Mouse (Mus musculus): ENCODE measurements around the gene Itk. TPM values are rescaled to one million over a fixed set of nuclear protein-coding genes. Genes with fewer than 3 reads are reported as not detected.

Gene Itk
- polyA plus RNA-seq, 1 experiment from 2014 or later = 0.33 TPM

DNA sequence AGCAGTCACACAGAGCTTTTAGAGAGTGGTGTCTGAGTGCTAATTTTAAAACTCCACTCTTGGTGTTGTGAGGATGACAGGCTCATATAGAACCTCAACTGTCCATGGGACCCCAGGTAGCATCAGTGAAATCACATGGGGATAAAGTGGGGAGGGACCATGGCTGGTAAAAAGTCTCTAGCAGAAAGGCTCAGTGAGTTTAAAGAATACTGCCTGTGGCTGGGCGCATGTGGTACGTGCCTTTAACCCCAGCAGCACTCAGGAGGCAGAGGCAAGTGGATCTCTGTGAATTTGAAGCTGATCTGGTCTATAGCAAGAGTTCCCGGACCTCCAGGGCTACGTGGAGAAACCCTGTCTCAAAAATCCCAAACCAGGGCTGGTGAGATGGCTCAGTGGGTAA, 6.8 kb downstream of the Itk start:
- ATAC-seq (ENCODE audit: low read depth) = no peak
- H3K27ac ChIP-seq (ENCODE audit: low read length) = no peak overlapping the region
- H3K4me1 ChIP-seq (replicated peaks; ENCODE audit: control insufficient read depth, insufficient read depth, low read length) = no peaks in the 10 kb centered on the region
- no peaks in the 10 kb centered on the region for H3K27me3 ChIP-seq (ENCODE audit: control insufficient read depth, insufficient read depth, low read depth, low read length)
- no peak overlapping the region for H3K9ac ChIP-seq (ENCODE audit: low read length)
- 86% methylated on average over 4 of the region's 4 CpGs for WGBS
- no peak overlapping the region for H3K4me3 ChIP-seq (ENCODE audit: low read length)
- H3K4me2 ChIP-seq (ENCODE audit: low read depth, low read length) = no peak overlapping the region
- no peaks in the 10 kb centered on the region for H3K9me3 ChIP-seq (ENCODE audit: control insufficient read depth, low read length)
- H3K36me3 ChIP-seq (ENCODE audit: control insufficient read depth, insufficient read depth, low read length) = no peaks in the 10 kb centered on the region

DNA sequence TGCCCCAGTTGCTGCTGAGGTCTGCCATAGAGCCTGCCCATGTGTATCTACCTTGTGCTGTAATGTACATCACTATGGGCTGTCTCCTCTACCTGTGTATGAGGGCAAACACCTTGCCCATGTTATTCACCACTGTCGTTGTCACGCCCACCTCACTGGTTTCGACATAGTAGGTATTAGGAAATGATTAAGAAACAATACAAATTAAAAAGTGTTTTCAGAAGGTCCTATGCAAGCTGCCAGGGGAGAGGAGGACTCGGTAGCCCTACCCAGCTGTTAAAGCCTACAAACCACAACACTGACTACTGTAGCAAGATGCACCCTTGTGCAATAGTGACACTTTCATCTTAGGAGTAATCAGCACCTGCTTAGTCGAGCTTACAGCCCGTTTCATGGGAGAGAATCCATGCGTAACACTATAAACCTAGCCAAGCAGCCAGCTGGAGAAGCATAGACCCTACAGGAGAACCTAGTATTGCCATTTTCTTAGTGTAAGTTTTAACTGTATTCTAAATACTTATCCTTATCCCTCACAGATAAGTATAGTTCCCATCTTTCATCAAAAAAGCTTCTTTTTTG, 9.1 kb downstream of the Itk start:
- Histone ChIP-seq H3K4me1 (replicated peaks; ENCODE audit: control insufficient read depth, insufficient read depth, low read length) (no peaks in the 10 kb centered on the region), H3K27ac (ENCODE audit: low read length) (no peak overlapping the region), H3K9me3 (ENCODE audit: control insufficient read depth, low read length) (no peaks in the 10 kb centered on the region), H3K27me3 (ENCODE audit: control insufficient read depth, insufficient read depth, low read depth, low read length) (no peaks in the 10 kb centered on the region), H3K9ac (ENCODE audit: low read length) (no peak overlapping the region), H3K4me2 (ENCODE audit: low read depth, low read length) (no peak overlapping the region), H3K4me3 (ENCODE audit: low read length) (no peak overlapping the region), H3K36me3 (ENCODE audit: control insufficient read depth, insufficient read depth, low read length) (no peaks in the 10 kb centered on the region)
- no peak for ATAC-seq (ENCODE audit: low read depth)
- 86% methylated on average over 7 of the region's 7 CpGs for WGBS

DNA sequence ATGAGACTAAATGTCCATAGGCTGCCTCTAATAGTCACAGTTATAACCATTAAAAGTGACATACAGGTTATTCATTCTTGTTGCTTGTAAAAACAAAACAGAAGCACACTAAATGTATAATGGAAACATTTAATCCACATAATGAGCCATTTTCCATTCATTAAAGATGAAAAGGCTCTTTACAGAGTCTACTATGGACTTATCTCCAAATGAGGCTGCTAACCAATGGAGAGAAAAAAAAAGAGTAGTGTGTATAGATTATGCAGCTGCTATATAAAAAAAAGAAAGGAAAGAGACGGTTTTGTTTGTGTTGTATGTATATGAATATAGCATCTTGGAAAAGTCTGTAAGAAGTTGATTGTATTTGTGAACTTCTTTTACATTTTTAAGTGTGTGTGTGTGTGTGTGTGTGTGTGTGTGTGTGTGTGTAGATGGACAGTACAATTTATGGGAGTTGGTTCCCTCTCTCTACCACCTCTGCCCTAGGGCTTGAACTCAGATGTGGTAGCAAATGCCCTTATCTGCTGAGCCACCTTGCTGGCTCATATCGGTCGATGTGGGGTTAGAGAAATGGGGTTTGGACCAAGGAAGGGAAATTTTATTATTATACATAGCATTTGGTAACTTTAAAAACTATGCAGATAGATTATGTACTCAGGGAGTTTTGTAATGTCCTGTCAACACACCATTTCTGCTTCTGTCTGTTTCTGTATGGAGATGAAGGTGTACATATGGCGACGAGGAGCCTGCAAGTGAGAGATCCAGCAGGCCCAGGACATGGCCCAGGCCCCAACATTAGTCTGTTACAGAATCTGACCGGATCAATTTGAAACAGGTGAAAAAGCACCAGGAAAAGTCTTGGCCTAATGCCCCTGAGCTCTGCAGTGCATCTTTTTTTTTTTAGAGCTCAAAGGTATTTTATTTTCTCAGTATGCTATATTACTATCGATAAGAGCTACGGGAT, 11.2 kb downstream of the Itk start:
- Histone ChIP-seq H3K4me2 (ENCODE audit: low read depth, low read length) (no peak overlapping the region), H3K9ac (ENCODE audit: low read length) (no peak overlapping the region), H3K36me3 (ENCODE audit: control insufficient read depth, insufficient read depth, low read length) (no peaks in the 10 kb centered on the region), H3K9me3 (ENCODE audit: control insufficient read depth, low read length) (no peaks in the 10 kb centered on the region), H3K27ac (ENCODE audit: low read length) (no peak overlapping the region), H3K27me3 (ENCODE audit: control insufficient read depth, insufficient read depth, low read depth, low read length) (no peaks in the 10 kb centered on the region), H3K4me3 (ENCODE audit: low read length) (no peak overlapping the region), H3K4me1 (replicated peaks; ENCODE audit: control insufficient read depth, insufficient read depth, low read length) (no peaks in the 10 kb centered on the region)
- 88% methylated on average over 8 of the region's 8 CpGs for WGBS
- no peak for ATAC-seq (ENCODE audit: low read depth)

DNA sequence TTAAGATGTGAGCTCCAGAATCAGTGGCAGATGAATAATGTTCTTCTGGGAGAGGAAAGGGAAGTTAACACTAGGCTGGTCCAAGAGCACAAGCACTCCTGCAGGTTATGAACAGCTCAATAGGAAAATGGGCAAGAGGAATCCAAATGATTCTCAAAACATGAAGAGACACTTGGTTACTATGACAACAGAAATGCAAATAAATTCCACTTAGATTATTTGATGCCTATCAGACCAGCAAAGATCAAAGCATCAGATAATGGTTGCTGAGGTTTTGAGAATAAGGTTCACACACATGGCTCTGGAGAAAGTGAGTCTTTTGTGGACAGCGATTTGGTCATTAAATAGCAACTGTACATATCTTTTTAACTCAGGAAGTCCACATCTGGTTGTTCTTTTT, 12.0 kb downstream of the Itk start:
- ATAC-seq (ENCODE audit: low read depth) = no peak
- no peak overlapping the region for H3K4me3 ChIP-seq (ENCODE audit: low read length)
- no peaks in the 10 kb centered on the region for H3K9me3 ChIP-seq (ENCODE audit: control insufficient read depth, low read length)
- H3K4me2 ChIP-seq (ENCODE audit: low read depth, low read length) = no peak overlapping the region
- H3K9ac ChIP-seq (ENCODE audit: low read length) = no peak overlapping the region
- H3K4me1 ChIP-seq (replicated peaks; ENCODE audit: control insufficient read depth, insufficient read depth, low read length) = no peaks in the 10 kb centered on the region
- H3K27ac ChIP-seq (ENCODE audit: low read length) = no peak overlapping the region
- no peaks in the 10 kb centered on the region for H3K27me3 ChIP-seq (ENCODE audit: control insufficient read depth, insufficient read depth, low read depth, low read length)
- H3K36me3 ChIP-seq (ENCODE audit: control insufficient read depth, insufficient read depth, low read length) = no peaks in the 10 kb centered on the region
- WGBS = 71% methylated on average over 1 of the region's 1 CpGs

DNA sequence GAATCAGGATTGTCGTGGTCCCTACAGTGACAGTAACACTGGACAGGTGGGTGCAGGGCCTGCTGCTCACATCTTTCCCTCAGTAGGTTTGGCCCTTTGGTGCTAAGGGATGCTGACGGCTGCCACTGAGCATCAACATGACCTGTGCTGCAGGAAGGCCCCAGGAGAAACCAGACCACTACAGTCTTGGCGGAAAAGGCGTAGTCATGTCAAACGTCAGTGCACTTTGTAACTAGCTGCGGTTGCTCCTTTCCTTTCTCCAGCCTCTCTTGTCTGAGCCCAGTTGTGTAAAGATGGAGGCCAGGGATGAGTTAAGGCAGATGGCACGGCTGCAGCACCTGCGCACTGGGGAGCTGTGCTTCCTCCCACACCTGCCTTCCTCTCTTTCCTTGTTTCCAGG, 14.3 kb downstream of the Itk start:
- Histone ChIP-seq H3K27ac (ENCODE audit: low read length) (no peak overlapping the region), H3K4me1 (replicated peaks; ENCODE audit: control insufficient read depth, insufficient read depth, low read length) (no peaks in the 10 kb centered on the region), H3K4me2 (ENCODE audit: low read depth, low read length) (no peak overlapping the region), H3K9ac (ENCODE audit: low read length) (no peak overlapping the region), H3K36me3 (ENCODE audit: control insufficient read depth, insufficient read depth, low read length) (no peaks in the 10 kb centered on the region), H3K9me3 (ENCODE audit: control insufficient read depth, low read length) (no peaks in the 10 kb centered on the region), H3K27me3 (ENCODE audit: control insufficient read depth, insufficient read depth, low read depth, low read length) (no peaks in the 10 kb centered on the region), H3K4me3 (ENCODE audit: low read length) (no peak overlapping the region)
- no peak for ATAC-seq (ENCODE audit: low read depth)
- WGBS = 83% methylated on average over 8 of the region's 8 CpGs

DNA sequence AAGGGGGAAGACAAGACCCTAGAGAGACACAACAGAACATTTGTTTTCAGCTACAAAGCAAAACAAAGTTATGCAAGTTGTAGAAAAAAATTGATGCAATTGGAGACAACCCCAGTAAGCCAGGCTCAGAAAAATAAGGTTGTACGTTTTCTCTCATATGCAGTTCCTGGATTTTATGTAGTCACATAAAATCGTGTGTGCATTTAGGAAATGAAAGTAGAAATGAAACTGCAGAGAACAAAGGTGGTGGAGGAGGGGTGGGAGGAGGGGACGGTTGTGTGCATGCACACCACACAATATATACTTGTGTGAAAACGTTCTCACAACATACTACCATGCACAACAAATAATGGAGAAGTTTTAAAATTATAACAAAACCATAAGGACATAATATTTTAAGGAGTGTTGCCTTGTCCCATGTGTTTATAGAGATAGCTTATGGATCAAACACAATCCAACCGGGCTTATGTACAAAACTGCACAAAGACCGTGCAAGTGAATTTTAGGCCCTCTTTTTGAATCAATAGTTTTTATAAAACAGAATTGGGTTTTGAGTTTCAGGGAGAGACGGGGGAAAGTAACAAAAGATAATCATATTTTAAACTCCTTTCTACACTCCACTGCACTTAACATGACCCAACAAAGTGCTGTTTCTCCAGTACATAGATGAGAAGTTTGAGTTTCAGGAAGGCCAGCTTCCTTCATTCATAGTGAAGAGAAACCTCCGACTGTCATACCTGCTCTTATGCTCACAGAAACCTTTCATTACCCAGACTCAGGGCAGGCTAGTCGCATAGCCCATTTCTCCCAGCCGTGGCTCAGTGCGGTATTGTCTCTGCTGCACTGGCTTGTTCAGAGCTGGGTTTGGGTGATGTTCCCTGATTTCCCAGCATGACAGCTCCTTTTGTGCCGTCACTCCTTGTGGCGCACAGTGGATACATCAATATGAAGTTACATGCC, 16.0 kb downstream of the Itk start:
- H3K9ac ChIP-seq (ENCODE audit: low read length) = no peak overlapping the region
- H3K9me3 ChIP-seq (ENCODE audit: control insufficient read depth, low read length) = no peaks in the 10 kb centered on the region
- no peak for ATAC-seq (ENCODE audit: low read depth)
- H3K4me2 ChIP-seq (ENCODE audit: low read depth, low read length) = no peak overlapping the region
- H3K36me3 ChIP-seq (ENCODE audit: control insufficient read depth, insufficient read depth, low read length) = no peaks in the 10 kb centered on the region
- no peaks in the 10 kb centered on the region for H3K4me1 ChIP-seq (replicated peaks; ENCODE audit: control insufficient read depth, insufficient read depth, low read length)
- no peaks in the 10 kb centered on the region for H3K27me3 ChIP-seq (ENCODE audit: control insufficient read depth, insufficient read depth, low read depth, low read length)
- no peak overlapping the region for H3K27ac ChIP-seq (ENCODE audit: low read length)
- no peak overlapping the region for H3K4me3 ChIP-seq (ENCODE audit: low read length)
- WGBS = 74% methylated on average over 13 of the region's 13 CpGs

DNA sequence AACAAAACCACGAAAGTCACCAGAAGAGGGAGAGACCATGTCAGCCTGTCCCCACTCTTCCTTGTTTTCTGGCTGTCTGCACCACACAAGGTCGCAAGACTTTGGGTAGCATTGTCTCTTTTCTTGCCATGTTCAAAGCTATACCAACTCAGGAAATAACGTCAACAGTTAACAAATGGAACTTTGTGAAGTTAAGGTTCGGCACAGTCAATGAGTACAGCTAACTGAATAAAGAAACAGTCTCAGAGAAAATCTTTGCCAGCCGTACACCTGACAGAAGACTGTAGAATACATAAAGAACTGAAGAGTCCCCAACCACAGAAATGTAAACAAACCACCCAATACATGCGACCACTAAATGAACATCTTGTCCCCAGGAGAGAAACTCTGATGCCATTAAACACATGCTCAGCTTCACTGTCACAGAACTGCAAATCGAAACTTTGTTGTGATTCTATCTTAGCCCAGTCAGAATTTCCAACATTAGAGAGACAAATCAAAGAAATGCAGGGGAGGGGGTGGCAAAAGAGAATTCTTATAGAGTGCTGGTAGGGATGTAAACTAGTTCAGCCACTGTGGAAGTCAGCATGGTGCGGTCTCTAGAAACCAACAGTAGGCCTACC, 16.9 kb downstream of the Itk start:
- Histone ChIP-seq H3K27ac (ENCODE audit: low read length) (no peak overlapping the region), H3K4me2 (ENCODE audit: low read depth, low read length) (no peak overlapping the region), H3K36me3 (ENCODE audit: control insufficient read depth, insufficient read depth, low read length) (no peaks in the 10 kb centered on the region), H3K9ac (ENCODE audit: low read length) (no peak overlapping the region), H3K4me3 (ENCODE audit: low read length) (no peak overlapping the region), H3K9me3 (ENCODE audit: control insufficient read depth, low read length) (no peaks in the 10 kb centered on the region), H3K27me3 (ENCODE audit: control insufficient read depth, insufficient read depth, low read depth, low read length) (no peaks in the 10 kb centered on the region), H3K4me1 (replicated peaks; ENCODE audit: control insufficient read depth, insufficient read depth, low read length) (no peaks in the 10 kb centered on the region)
- ATAC-seq (ENCODE audit: low read depth) = no peak
- WGBS = 69% methylated on average over 8 of the region's 8 CpGs

DNA sequence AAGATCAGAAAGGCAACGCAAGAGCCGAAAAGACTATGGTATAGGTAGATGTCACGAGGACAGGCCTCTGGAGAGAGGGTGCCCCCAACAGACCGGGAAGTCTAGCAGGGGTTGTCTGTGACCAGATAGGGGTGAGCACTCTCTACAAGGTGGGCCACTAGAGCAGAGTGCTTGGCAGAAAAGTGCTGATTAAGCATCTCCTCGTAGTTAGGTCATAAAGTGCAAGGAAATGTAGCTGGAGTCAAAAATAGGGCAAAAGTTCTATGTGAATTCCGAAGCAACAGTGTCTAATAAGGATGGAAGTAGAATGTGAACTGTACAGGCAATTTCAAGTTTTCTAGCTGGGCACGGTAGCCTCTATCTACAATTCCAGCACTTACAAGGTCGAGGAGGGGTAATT, 18.1 kb downstream of the Itk start:
- Histone ChIP-seq H3K4me2 (ENCODE audit: low read depth, low read length) (no peak overlapping the region), H3K9ac (ENCODE audit: low read length) (no peak overlapping the region), H3K27me3 (ENCODE audit: control insufficient read depth, insufficient read depth, low read depth, low read length) (no peaks in the 10 kb centered on the region), H3K27ac (ENCODE audit: low read length) (no peak overlapping the region), H3K36me3 (ENCODE audit: control insufficient read depth, insufficient read depth, low read length) (no peaks in the 10 kb centered on the region), H3K4me3 (ENCODE audit: low read length) (no peak overlapping the region), H3K9me3 (ENCODE audit: control insufficient read depth, low read length) (no peaks in the 10 kb centered on the region), H3K4me1 (replicated peaks; ENCODE audit: control insufficient read depth, insufficient read depth, low read length) (no peaks in the 10 kb centered on the region)
- ATAC-seq (ENCODE audit: low read depth) = no peak
- WGBS = 84% methylated on average over 8 of the region's 8 CpGs

Data from lung, embryonic 16.5 days (tissue).